Mouse (Mus musculus): ENCODE data around the gene Znhit6. TPM values are rescaled to one million over a fixed set of nuclear protein-coding genes. Genes with fewer than 3 reads are reported as not detected.
A peak's percentile ranks its signal among the peaks of the same experiment; 100 is the strongest.

The Znhit6 gene
- polyA plus RNA-seq, 1 experiment: 65.7 TPM

GRCm38 (mm10) chr3:145648991-145649851 lies 73.2 kb downstream of the Znhit6 start:
- peak overlapping the region; percentile 94 for H3K9ac ChIP-seq (ENCODE audit: low read depth, poor library complexity, severe bottlenecking)
- H3K27ac ChIP-seq (ENCODE audit: insufficient read depth, low read length): no peak overlapping the region
- TF ChIP-seq EP300 (IDR thresholded peaks at IDR 0.05; ENCODE audit: insufficient read depth, low read depth, low read length) (no peak), POLR2A (IDR thresholded peaks at IDR 0.05; ENCODE audit: insufficient read depth, low read length) (no peak), CTCF (IDR thresholded peaks at IDR 0.05; ENCODE audit: low read depth, low read length) (no peak)
- H3K4me1 ChIP-seq (ENCODE audit: control insufficient read depth, insufficient read depth, low read length): peaks cover 3% of the 10 kb centered on the region
- peak overlapping the region; percentile 86 for H3K4me3 ChIP-seq (ENCODE audit: low read depth, low read length)
- no peaks in the 10 kb centered on the region for H3K9me3 ChIP-seq (replicated peaks; ENCODE audit: control insufficient read depth, insufficient read depth, low read length, poor library complexity, severe bottlenecking)
- peaks cover 10% of the 10 kb centered on the region for H3K36me3 ChIP-seq (ENCODE audit: control insufficient read depth, insufficient read depth, low read length, poor library complexity, severe bottlenecking)
- H3K27me3 ChIP-seq (ENCODE audit: control insufficient read depth, insufficient read depth, low read length, poor library complexity, severe bottlenecking): no peaks in the 10 kb centered on the region

- Histone ChIP-seq H3K9ac (ENCODE audit: low read depth, poor library complexity, severe bottlenecking) (peak within 1 kb of the TSS; percentile 94), H3K4me1 (ENCODE audit: control insufficient read depth, insufficient read depth, low read length) (peaks cover 3% of the 10 kb centered on the region), H3K4me3 (ENCODE audit: low read depth, low read length) (peak within 1 kb of the TSS; percentile 86), H3K36me3 (ENCODE audit: control insufficient read depth, insufficient read depth, low read length, poor library complexity, severe bottlenecking) (peaks cover 10% of the 10 kb centered on the region), H3K9me3 (replicated peaks; ENCODE audit: control insufficient read depth, insufficient read depth, low read length, poor library complexity, severe bottlenecking) (no peaks in the 10 kb centered on the region), H3K27ac (ENCODE audit: insufficient read depth, low read length) (peak within 1 kb of the TSS; percentile 39; the same call in 1 of the 2 replicates), H3K27me3 (ENCODE audit: control insufficient read depth, insufficient read depth, low read length, poor library complexity, severe bottlenecking) (no peaks in the 10 kb centered on the region)
- peak; percentile 64; the same call in 1 of the 2 replicates for TF ChIP-seq EP300 (IDR thresholded peaks at IDR 0.05; ENCODE audit: insufficient read depth, low read depth, low read length)
- peak; percentile 61 for TF ChIP-seq POLR2A (IDR thresholded peaks at IDR 0.05; ENCODE audit: insufficient read depth, low read length)
- no peak for TF ChIP-seq CTCF (IDR thresholded peaks at IDR 0.05; ENCODE audit: low read depth, low read length)
These were observed 73.8 kb downstream of the Znhit6 start, which contains the start of gene Ccn1 for GRCm38 (mm10) chr3:145649852-145650202. Ccn1 (minus strand) TSS chr3:145649981.

GRCm38 (mm10) chr3:145650298-145651011 lies 74.5 kb downstream of the Znhit6 start:
- H3K4me1 ChIP-seq (ENCODE audit: control insufficient read depth, insufficient read depth, low read length): peaks cover 3% of the 10 kb centered on the region
- peak overlapping the region; percentile 94 for H3K9ac ChIP-seq (ENCODE audit: low read depth, poor library complexity, severe bottlenecking)
- H3K27ac ChIP-seq (ENCODE audit: insufficient read depth, low read length): peak overlapping the region; percentile 39; the same call in 1 of the 2 replicates
- no peaks in the 10 kb centered on the region for H3K27me3 ChIP-seq (ENCODE audit: control insufficient read depth, insufficient read depth, low read length, poor library complexity, severe bottlenecking)
- H3K4me3 ChIP-seq (ENCODE audit: low read depth, low read length): peak overlapping the region; percentile 86
- H3K36me3 ChIP-seq (ENCODE audit: control insufficient read depth, insufficient read depth, low read length, poor library complexity, severe bottlenecking): peaks cover 10% of the 10 kb centered on the region
- TF ChIP-seq EP300 (IDR thresholded peaks at IDR 0.05; ENCODE audit: insufficient read depth, low read depth, low read length) (no peak), POLR2A (IDR thresholded peaks at IDR 0.05; ENCODE audit: insufficient read depth, low read length) (no peak), CTCF (IDR thresholded peaks at IDR 0.05; ENCODE audit: low read depth, low read length) (no peak)
- no peaks in the 10 kb centered on the region for H3K9me3 ChIP-seq (replicated peaks; ENCODE audit: control insufficient read depth, insufficient read depth, low read length, poor library complexity, severe bottlenecking)

GRCm38 (mm10) chr3:145651029-145651977 lies 75.3 kb downstream of the Znhit6 start:
- Histone ChIP-seq H3K4me3 (ENCODE audit: low read depth, low read length) (peak overlapping the region; percentile 27), H3K27me3 (ENCODE audit: control insufficient read depth, insufficient read depth, low read length, poor library complexity, severe bottlenecking) (no peaks in the 10 kb centered on the region), H3K9me3 (replicated peaks; ENCODE audit: control insufficient read depth, insufficient read depth, low read length, poor library complexity, severe bottlenecking) (no peaks in the 10 kb centered on the region), H3K27ac (ENCODE audit: insufficient read depth, low read length) (peak overlapping the region; percentile 22; the same call in 1 of the 2 replicates), H3K4me1 (ENCODE audit: control insufficient read depth, insufficient read depth, low read length) (peaks cover 3% of the 10 kb centered on the region), H3K9ac (ENCODE audit: low read depth, poor library complexity, severe bottlenecking) (peak overlapping the region; percentile 94), H3K36me3 (ENCODE audit: control insufficient read depth, insufficient read depth, low read length, poor library complexity, severe bottlenecking) (peaks cover 10% of the 10 kb centered on the region)
- TF ChIP-seq CTCF (IDR thresholded peaks at IDR 0.05; ENCODE audit: low read depth, low read length) (no peak), EP300 (IDR thresholded peaks at IDR 0.05; ENCODE audit: insufficient read depth, low read depth, low read length) (peak; percentile 63; the same call in 1 of the 2 replicates), POLR2A (IDR thresholded peaks at IDR 0.05; ENCODE audit: insufficient read depth, low read length) (no peak)

- H3K36me3 ChIP-seq (ENCODE audit: control insufficient read depth, insufficient read depth, low read length, poor library complexity, severe bottlenecking): peaks cover 10% of the 10 kb centered on the region
- no peak overlapping the region for H3K27ac ChIP-seq (ENCODE audit: insufficient read depth, low read length)
- no peaks in the 10 kb centered on the region for H3K27me3 ChIP-seq (ENCODE audit: control insufficient read depth, insufficient read depth, low read length, poor library complexity, severe bottlenecking)
- H3K9me3 ChIP-seq (replicated peaks; ENCODE audit: control insufficient read depth, insufficient read depth, low read length, poor library complexity, severe bottlenecking): no peaks in the 10 kb centered on the region
- H3K4me1 ChIP-seq (ENCODE audit: control insufficient read depth, insufficient read depth, low read length): peaks cover 3% of the 10 kb centered on the region
- no peak overlapping the region for H3K9ac ChIP-seq (ENCODE audit: low read depth, poor library complexity, severe bottlenecking)
- TF ChIP-seq POLR2A (IDR thresholded peaks at IDR 0.05; ENCODE audit: insufficient read depth, low read length) (no peak), CTCF (IDR thresholded peaks at IDR 0.05; ENCODE audit: low read depth, low read length) (no peak), EP300 (IDR thresholded peaks at IDR 0.05; ENCODE audit: insufficient read depth, low read depth, low read length) (no peak)
- peak overlapping the region; percentile 44; the same call in 1 of the 2 replicates for H3K4me3 ChIP-seq (ENCODE audit: low read depth, low read length)
These were observed 75.9 kb downstream of the Znhit6 start for GRCm38 (mm10) chr3:145651978-145652321.
